Mouse (Mus musculus): ENCODE measurements around the gene Rpl27a. TPM values are rescaled to one million over a fixed set of nuclear protein-coding genes. Genes with fewer than 3 reads are reported as not detected.

Rpl27a gene
- total RNA-seq, 2 experiments from 2014 or later, result 616 to 1,010 TPM

DNA sequence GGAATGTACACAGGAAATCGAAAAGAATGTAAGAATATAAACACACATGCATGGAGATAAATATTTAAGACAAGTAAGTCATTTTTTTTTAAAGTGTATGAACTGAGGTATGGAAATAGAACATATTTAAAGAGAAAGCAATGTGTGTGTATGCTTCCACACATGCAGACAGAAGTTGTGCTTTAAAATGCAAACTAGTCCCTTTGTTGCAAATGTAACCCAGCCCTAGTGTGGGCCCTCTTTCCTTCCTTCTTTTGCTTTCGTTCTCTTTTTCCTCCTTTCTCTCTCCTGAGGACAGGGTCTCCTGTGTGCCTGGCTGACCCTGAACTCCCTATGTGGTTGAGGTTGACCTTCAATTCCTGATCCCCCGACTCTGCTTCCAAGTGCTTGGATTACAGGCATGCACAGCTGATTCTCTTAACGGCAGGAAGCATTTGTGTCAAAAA, 43.2 kb downstream of the Rpl27a start:
- peak; percentile 65 for ATAC-seq (replicated peaks; ENCODE audit: poor library complexity)

DNA sequence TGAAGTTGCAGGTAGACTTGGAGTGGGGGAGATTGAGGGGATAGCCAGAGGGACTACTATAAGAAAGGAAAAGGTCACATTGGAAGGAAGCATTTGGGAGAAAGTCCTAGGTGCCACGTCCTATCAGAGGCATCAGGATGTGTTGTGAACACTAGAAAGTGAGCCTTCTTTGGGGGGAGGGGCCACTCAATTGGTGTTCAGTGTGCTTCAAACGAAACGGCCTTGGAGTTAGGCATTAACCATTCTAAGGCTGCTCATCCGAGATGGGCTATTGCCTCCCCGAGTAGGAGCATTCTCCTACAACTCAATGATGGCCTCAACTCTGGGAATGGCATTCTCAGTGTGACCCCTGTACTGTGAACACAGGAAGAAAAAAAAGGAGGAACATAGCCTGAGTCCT, 43.7 kb downstream of the Rpl27a start:
- ATAC-seq (replicated peaks; ENCODE audit: poor library complexity), result no peak

DNA sequence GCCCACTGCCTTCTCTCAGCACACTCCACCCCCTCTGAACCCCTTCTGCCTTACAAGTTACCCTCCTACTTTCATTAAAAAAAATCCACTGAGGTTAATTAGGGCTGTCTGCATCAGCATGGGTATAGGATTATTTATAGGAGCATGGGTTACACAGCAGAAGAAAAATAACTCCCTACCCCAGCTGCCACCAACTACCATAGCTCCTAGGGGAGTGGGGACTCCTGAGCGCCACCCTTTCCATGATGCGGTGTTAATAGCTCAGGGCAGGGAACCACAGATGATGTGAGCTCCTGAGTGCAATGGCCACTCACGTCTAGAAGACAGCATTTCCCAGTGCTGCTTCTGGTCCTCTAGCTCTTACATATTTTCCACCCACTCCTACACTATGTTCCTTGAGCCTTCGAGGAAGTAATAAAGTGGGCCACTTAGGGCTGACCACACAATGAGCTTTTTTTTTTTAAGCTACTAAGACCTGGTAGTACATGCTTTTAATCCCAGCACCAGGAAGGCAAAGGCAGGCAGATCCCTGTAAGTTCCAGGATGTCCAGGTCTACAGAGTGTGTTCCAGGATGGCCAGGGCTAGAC, 44.9 kb downstream of the Rpl27a start:
- no peak for ATAC-seq (replicated peaks; ENCODE audit: poor library complexity)

DNA sequence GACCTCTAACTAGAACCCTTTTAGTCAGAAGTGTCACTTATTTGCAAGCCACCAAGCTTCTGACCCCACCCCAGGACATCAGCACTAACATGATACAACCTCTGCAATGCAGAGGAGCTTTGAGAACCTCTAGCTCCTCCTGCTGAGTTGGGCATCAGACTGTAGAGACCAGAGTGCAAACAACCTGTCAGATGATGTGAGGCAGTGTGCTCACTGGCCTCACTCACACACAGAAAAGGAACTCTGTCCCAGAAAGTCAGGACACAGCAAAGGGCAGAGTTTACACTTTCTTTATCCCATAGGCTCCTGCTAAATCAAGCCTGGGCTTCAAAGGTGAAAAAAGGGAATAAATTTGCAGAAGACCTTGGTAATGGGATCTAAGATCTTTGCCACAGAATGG, 47.4 kb downstream of the Rpl27a start:
- no peak for ATAC-seq (replicated peaks; ENCODE audit: poor library complexity)

DNA sequence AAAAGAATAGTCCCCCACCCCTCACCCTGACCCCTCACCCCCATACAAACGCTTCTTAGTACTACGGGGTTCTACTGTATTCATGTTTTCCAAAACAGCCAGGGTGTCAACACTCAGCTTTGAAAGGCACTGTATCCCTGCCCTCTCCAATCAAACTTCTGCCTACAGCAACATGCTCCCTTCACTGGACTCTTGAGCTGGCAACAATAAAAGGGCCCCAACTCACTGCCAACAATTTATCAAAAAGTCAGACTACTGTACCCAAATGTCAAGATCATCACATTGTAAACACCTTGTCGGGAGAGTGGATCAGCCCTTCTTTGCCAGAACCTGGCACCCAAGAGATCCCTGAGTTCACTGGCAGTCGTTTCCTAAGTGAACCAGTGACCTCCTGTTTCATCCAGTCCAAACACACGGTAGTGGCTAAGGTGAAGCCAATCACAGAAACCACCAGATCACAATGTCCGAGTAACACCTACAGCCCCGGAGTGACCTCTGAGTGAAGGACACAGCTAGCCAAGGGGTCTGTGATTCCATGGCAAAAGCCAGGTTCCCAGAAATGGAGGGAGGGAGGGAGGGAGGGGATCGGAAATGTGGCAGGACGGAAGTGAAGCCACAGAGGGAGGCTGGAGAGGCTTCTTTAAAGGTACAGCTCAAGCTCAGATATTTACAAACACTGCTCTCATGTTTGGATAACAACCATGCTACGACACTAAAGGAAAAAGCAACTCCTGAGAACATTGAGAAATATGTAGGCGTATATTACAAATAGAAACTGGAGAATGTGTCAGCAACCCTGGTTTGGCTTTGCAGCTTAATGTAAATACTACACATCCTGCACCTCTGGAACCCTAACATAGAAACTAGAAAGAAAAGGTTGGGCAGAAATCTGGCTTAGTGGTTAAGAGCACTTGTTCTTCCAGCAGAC, 48.2 kb downstream of the Rpl27a start:
- no peak for ATAC-seq (replicated peaks; ENCODE audit: poor library complexity)

DNA sequence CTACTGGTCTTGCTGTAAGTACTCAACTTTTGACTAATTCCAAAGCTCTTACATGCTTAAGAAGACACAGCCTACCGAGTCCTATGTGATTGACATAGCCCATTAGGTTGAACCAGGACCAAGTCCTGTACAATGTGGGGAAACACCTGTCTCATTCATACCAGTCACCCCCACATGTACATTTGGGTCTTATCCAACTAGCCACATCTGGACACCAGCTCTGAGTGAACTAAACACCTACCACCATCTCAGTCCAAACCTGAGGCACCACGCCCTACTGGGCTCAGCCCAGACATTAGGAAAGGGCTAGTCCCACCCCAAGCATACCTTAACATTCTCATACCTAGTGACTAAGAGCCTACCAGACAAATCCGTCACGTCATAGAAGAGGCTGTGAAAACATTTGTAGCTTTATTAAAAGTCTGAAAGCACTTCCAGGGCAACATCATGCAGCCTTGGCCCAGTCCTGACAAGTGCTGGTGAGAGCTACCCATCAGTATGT, 49.5 kb downstream of the Rpl27a start:
- no peak for ATAC-seq (replicated peaks; ENCODE audit: poor library complexity)

Other genes with a start within 250 kb of the Rpl27a start
- gene Stk33, start 80.1 kb upstream of the Rpl27a start, total RNA-seq (2015), result not detected in 2 replicates
- not detected in 2 replicates for gene Stk33, start 80.1 kb upstream of the Rpl27a start, total RNA-seq (2017)
- gene Trim66, start 11.0 kb upstream of the Rpl27a start, total RNA-seq (2015), result 0.15 and 0.22 TPM in 2 replicates
- gene Trim66, start 11.0 kb upstream of the Rpl27a start, total RNA-seq (2017), result 0.03 TPM in 1 of 2 replicates, not detected in the other
- gene St5, start 184.5 kb downstream of the Rpl27a start, total RNA-seq (2015), result 1.6 and 4.0 TPM in 2 replicates
- gene St5, start 184.5 kb downstream of the Rpl27a start, total RNA-seq (2017), result 2.0 and 2.9 TPM in 2 replicates
- gene Akip1, start 184.5 kb downstream of the Rpl27a start, total RNA-seq (2015), result 55.0 and 58.3 TPM in 2 replicates
- 31.7 and 32.2 TPM in 2 replicates for gene Akip1, start 184.5 kb downstream of the Rpl27a start, total RNA-seq (2017)
- gene BC051019, start 204.7 kb downstream of the Rpl27a start, total RNA-seq (2015), result not detected in 2 replicates
- not detected in 2 replicates for gene BC051019, start 204.7 kb downstream of the Rpl27a start, total RNA-seq (2017)
- not detected in 2 replicates for gene Ascl3, start 212.6 kb downstream of the Rpl27a start, total RNA-seq (2015)
- not detected in 2 replicates for gene Ascl3, start 212.6 kb downstream of the Rpl27a start, total RNA-seq (2017)
- 40.5 and 46.5 TPM in 2 replicates for gene Tmem9b, start 233.7 kb downstream of the Rpl27a start, total RNA-seq (2015)
- 16.6 and 26.2 TPM in 2 replicates for gene Tmem9b, start 233.7 kb downstream of the Rpl27a start, total RNA-seq (2017)